Mouse (Mus musculus): ENCODE results near the gene Bub1.

Bub1 gene

GRCm38 (mm10) chr2:127831401-127832102 lies at the start of gene Bub1:
TSS of gene Bub1 (minus strand) at chr2:127831865.
- peak; percentile 94 for DNase-seq

- no peak for DNase-seq
Observed at GRCm38 (mm10) chr2:127881063-127881462, 49.4 kb upstream of the Bub1 start.

- no peak for DNase-seq
Observed at GRCm38 (mm10) chr2:127864381-127864780, 32.7 kb upstream of the Bub1 start.

GRCm38 (mm10) chr2:127854332-127854991 lies 22.8 kb upstream of the Bub1 start:
- peak; percentile 46 for DNase-seq

- no peak for DNase-seq
Observed at GRCm38 (mm10) chr2:127850371-127850770, 18.7 kb upstream of the Bub1 start.

GRCm38 (mm10) chr2:127846571-127846970 lies 14.9 kb upstream of the Bub1 start:
- no peak for DNase-seq

- DNase-seq: no peak
Observed at GRCm38 (mm10) chr2:127846008-127846407, 14.3 kb upstream of the Bub1 start.

- DNase-seq: peak; percentile 9
Observed at GRCm38 (mm10) chr2:127845346-127845982, 13.8 kb upstream of the Bub1 start.

- DNase-seq: no peak
Observed at GRCm38 (mm10) chr2:127842421-127842820, 10.8 kb upstream of the Bub1 start.

GRCm38 (mm10) chr2:127841402-127841801 lies 9.7 kb upstream of the Bub1 start:
- DNase-seq: no peak

- DNase-seq: no peak
Observed at GRCm38 (mm10) chr2:127839425-127839824, 7.8 kb upstream of the Bub1 start.

- DNase-seq: no peak
Observed at GRCm38 (mm10) chr2:127838576-127838975, 6.9 kb upstream of the Bub1 start, which contains the start of gene Acoxl. TSS of gene Acoxl (plus strand) at chr2:127838876.

GRCm38 (mm10) chr2:127832833-127833190 lies 1.1 kb upstream of the Bub1 start:
- peak; percentile 41 for DNase-seq

GRCm38 (mm10) chr2:127832103-127832832 lies 603 bp upstream of the Bub1 start:
- no peak for DNase-seq

- DNase-seq: peak; percentile 94
Observed at GRCm38 (mm10) chr2:127791919-127792603, 39.6 kb downstream of the Bub1 start, which contains the start of gene Mtln. TSS of gene Mtln (minus strand) at chr2:127792488.

GRCm38 (mm10) chr2:127789651-127790270 lies 41.9 kb downstream of the Bub1 start:
- no peak for DNase-seq

- DNase-seq: peak; percentile 19
Observed at GRCm38 (mm10) chr2:127789138-127789537, 42.5 kb downstream of the Bub1 start.

- DNase-seq: peak; percentile 83
Observed at GRCm38 (mm10) chr2:127788440-127789116, 43.1 kb downstream of the Bub1 start, which contains the start of gene Nphp1. TSS of gene Nphp1 (minus strand) at chr2:127788897.

GRCm38 (mm10) chr2:127787226-127787625 lies 44.4 kb downstream of the Bub1 start:
- no peak for DNase-seq

- DNase-seq: no peak
Observed at GRCm38 (mm10) chr2:127778451-127778850, 53.2 kb downstream of the Bub1 start.

- DNase-seq: peak; percentile 12
Observed at GRCm38 (mm10) chr2:127775013-127775412, 56.7 kb downstream of the Bub1 start.
